ENCODE assay signal across 20 mouse cellular contexts in the genomic region with DNA sequence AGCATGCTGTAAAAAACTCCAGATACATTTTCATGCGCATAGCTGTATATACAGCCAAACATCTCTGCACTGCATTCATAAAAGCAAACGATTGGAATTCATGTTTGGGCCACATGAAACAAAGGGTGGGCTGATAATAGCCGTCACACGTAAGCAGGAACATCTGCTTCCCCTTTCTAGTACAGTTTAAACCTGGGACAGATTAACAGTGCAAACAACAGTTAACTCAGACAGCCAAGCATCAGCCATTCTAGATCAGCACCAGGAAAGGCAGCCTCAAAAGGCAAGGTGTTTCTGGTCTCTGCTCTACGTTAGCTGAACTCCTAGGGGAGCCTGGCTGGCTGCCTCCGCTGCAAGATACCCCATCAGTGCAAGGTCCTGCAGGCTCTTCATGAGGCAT. TPM values are rescaled to one million over a fixed set of nuclear protein-coding genes. Genes with fewer than 3 reads are reported as not detected.
DNase-seq lines count a peak whose midpoint lies in the region; ATAC-seq and TF ChIP-seq lines count a peak whose summit lies in the region.
"Had no signal": no experiment of that assay in that cellular context is flagged by ENCODE, and none has a peak within 500 bp of the region (broad histone marks: within the 10 kb centered on the region; RNA-seq: fewer than 3 reads in every experiment).

No protein-coding gene starts in this region.

- ATAC-seq in midbrain, postnatal 0 days (ENCODE audit: low FRiP score) = no peak
- ATAC-seq in embryonic facial prominence, embryonic 15.5 days (ENCODE audit: insufficient number of reproducible peaks, low FRiP score, low TSS enrichment, low read depth) = no peak
- no peak for ATAC-seq in stomach, embryonic 16.5 days (ENCODE audit: insufficient read depth, low FRiP score)
- ATAC-seq: CD4-positive, CD25-positive, alpha-beta regulatory T cell, adult 4 months; forebrain, embryonic 15.5 days; intestine, embryonic 15.5 days; liver, postnatal 0 days had no signal

- no peak overlapping the region for H3K4me2 ChIP-seq in midbrain, postnatal 0 days (ENCODE audit: low read depth, low read length, poor library complexity, severe bottlenecking)
- H3K4me2 ChIP-seq in embryonic facial prominence, embryonic 15.5 days (replicated peaks) = no peak overlapping the region; the same call in 1 of the 2 replicates
- no peak overlapping the region for H3K4me2 ChIP-seq in stomach, embryonic 16.5 days (ENCODE audit: low read depth, low read length)
- H3K4me2 ChIP-seq: forebrain, embryonic 15.5 days; hindbrain, embryonic 15.5 days; intestine, embryonic 15.5 days; stomach, embryonic 15.5 days had no signal

- H3K27me3 ChIP-seq in midbrain, embryonic 10.5 days (ENCODE audit: low read depth, poor library complexity, severe bottlenecking) = no peaks in the 10 kb centered on the region
- no peaks in the 10 kb centered on the region for H3K27me3 ChIP-seq in midbrain, postnatal 0 days (ENCODE audit: insufficient read depth, low read length)
- no peaks in the 10 kb centered on the region for H3K27me3 ChIP-seq in embryonic facial prominence, embryonic 15.5 days
- H3K27me3 ChIP-seq in stomach, embryonic 16.5 days (ENCODE audit: control insufficient read depth, insufficient read depth, low read length) = no peaks in the 10 kb centered on the region
- H3K27me3 ChIP-seq: forebrain, embryonic 15.5 days; hindbrain, embryonic 15.5 days; intestine, embryonic 15.5 days; stomach, embryonic 15.5 days had no signal

- WGBS in midbrain, embryonic 10.5 days = 80% methylated on average over 6 of the region's 6 CpGs
- 71% methylated on average over 6 of the region's 6 CpGs for WGBS in midbrain, postnatal 0 days
- WGBS in embryonic facial prominence, embryonic 15.5 days = 26% methylated on average over 6 of the region's 6 CpGs
- WGBS in stomach, embryonic 16.5 days = 58% methylated on average over 6 of the region's 6 CpGs

- no peak for TF ChIP-seq CTCF in midbrain, postnatal 0 days (IDR thresholded peaks at IDR 0.05)

- peak; percentile 33 for DNase-seq in embryo, embryonic 10.5 days (ENCODE audit: low spot score)
- DNase-seq in embryo, embryonic 9.5 days (ENCODE audit: extremely low spot score) = no peak
- no peak for DNase-seq in midbrain, embryonic 10.5 days (ENCODE audit: low spot score)
- DNase-seq in midbrain, postnatal 0 days (ENCODE audit: low spot score) = no peak
- DNase-seq in spleen, adult 12 weeks (ENCODE audit: low spot score) = no peak
- DNase-seq in cerebellum, adult 11-12 months = no peak
- DNase-seq: gastrocnemius, postnatal 36 days; kidney, adult 9 months; kidney, postnatal 36 days; liver, postnatal 0 days; lung, postnatal 14 days had no signal

- peaks cover 12% of the 10 kb centered on the region; the same call in 1 of the 2 replicates for H3K4me1 ChIP-seq in midbrain, embryonic 10.5 days
- no peaks in the 10 kb centered on the region for H3K4me1 ChIP-seq in midbrain, postnatal 0 days (ENCODE audit: insufficient read depth, low read length)
- H3K4me1 ChIP-seq in embryonic facial prominence, embryonic 15.5 days = peaks cover 53% of the 10 kb centered on the region
- peaks cover 9% of the 10 kb centered on the region; the same call in 1 of the 2 replicates for H3K4me1 ChIP-seq in stomach, embryonic 16.5 days (ENCODE audit: control insufficient read depth, insufficient read depth, low read length)
- H3K4me1 ChIP-seq: hindbrain, embryonic 15.5 days; intestine, embryonic 15.5 days; stomach, embryonic 15.5 days had no signal

- peaks cover 32% of the 10 kb centered on the region for H3K36me3 ChIP-seq in midbrain, embryonic 10.5 days
- H3K36me3 ChIP-seq in midbrain, postnatal 0 days (ENCODE audit: insufficient read depth, low read length) = peaks cover 38% of the 10 kb centered on the region
- peaks cover 15% of the 10 kb centered on the region for H3K36me3 ChIP-seq in embryonic facial prominence, embryonic 15.5 days
- no peaks in the 10 kb centered on the region for H3K36me3 ChIP-seq in stomach, embryonic 16.5 days (ENCODE audit: control insufficient read depth, insufficient read depth, low read length)

- no peak overlapping the region for H3K4me3 ChIP-seq in midbrain, embryonic 10.5 days
- H3K4me3 ChIP-seq in midbrain, postnatal 0 days (ENCODE audit: low read depth, low read length) = no peak overlapping the region
- no peak overlapping the region for H3K4me3 ChIP-seq in embryonic facial prominence, embryonic 15.5 days (replicated peaks)
- no peak overlapping the region for H3K4me3 ChIP-seq in stomach, embryonic 16.5 days (replicated peaks; ENCODE audit: low read length)
- H3K4me3 ChIP-seq: forebrain, embryonic 15.5 days; hindbrain, embryonic 15.5 days; intestine, embryonic 15.5 days; stomach, embryonic 15.5 days had no signal

- H3K9ac ChIP-seq in midbrain, postnatal 0 days (replicated peaks; ENCODE audit: low read length, poor library complexity, severe bottlenecking) = no peak overlapping the region
- no peak overlapping the region for H3K9ac ChIP-seq in embryonic facial prominence, embryonic 15.5 days
- no peak overlapping the region for H3K9ac ChIP-seq in stomach, embryonic 16.5 days (ENCODE audit: low read length)
- H3K9ac ChIP-seq: forebrain, embryonic 15.5 days; hindbrain, embryonic 15.5 days; intestine, embryonic 15.5 days; liver, postnatal 0 days; stomach, embryonic 15.5 days had no signal

- peak overlapping the region; percentile 39 for H3K27ac ChIP-seq in midbrain, embryonic 10.5 days (replicated peaks)
- no peak overlapping the region for H3K27ac ChIP-seq in midbrain, postnatal 0 days (ENCODE audit: low read depth, low read length)
- peak overlapping the region; percentile 71 for H3K27ac ChIP-seq in embryonic facial prominence, embryonic 15.5 days (replicated peaks)
- peak overlapping the region; percentile 40 for H3K27ac ChIP-seq in stomach, embryonic 16.5 days (ENCODE audit: low read length)
- H3K27ac ChIP-seq: forebrain, embryonic 15.5 days; hindbrain, embryonic 15.5 days; intestine, embryonic 15.5 days; stomach, embryonic 15.5 days had no signal

- no peaks in the 10 kb centered on the region for H3K9me3 ChIP-seq in midbrain, embryonic 10.5 days (replicated peaks)
- no peaks in the 10 kb centered on the region for H3K9me3 ChIP-seq in midbrain, postnatal 0 days (ENCODE audit: low read length)
- H3K9me3 ChIP-seq in embryonic facial prominence, embryonic 15.5 days (replicated peaks) = no peaks in the 10 kb centered on the region
- H3K9me3 ChIP-seq in stomach, embryonic 16.5 days (replicated peaks; ENCODE audit: control insufficient read depth, low read length) = no peaks in the 10 kb centered on the region
- H3K9me3 ChIP-seq: forebrain, embryonic 15.5 days; hindbrain, embryonic 15.5 days; intestine, embryonic 15.5 days; stomach, embryonic 15.5 days had no signal

RNA-seq across cellular contexts. Expression of a gene that starts 17.3 kb away (rescaled TPM):
- polyA plus RNA-seq in midbrain, embryonic 10.5 days (2016; fragmentation: Nextera tagmentation; extraction: Ambion mirVana) = 0.86 and 1.2 TPM in 2 replicates
- total RNA-seq in midbrain, postnatal 0 days (2014; rRNA removed) = 4.1 and 8.2 TPM in 2 replicates
- polyA plus RNA-seq in midbrain, postnatal 0 days (2015; fragmentation: Nextera tagmentation; extraction: Ambion mirVana) = 2.3 and 2.5 TPM in 2 replicates
- 4.7 and 9.0 TPM in 2 replicates for polyA plus RNA-seq in embryonic facial prominence, embryonic 15.5 days (2015; fragmentation: Nextera tagmentation; extraction: Ambion mirVana)
- 1.1 and 1.9 TPM in 2 replicates for polyA plus RNA-seq in stomach, embryonic 16.5 days (2015; fragmentation: Nextera tagmentation; extraction: Ambion mirVana)
- total RNA-seq: adrenal gland, postnatal 14 days; gastrocnemius, postnatal 36 days; liver, adult 2 months had no signal
- polyA plus RNA-seq: liver, adult 2 months had no signal
